Mouse (Mus musculus) heart, embryonic 12.5 days (tissue): ENCODE measurements around the gene Sult2b1. TPM values are rescaled to one million over a fixed set of nuclear protein-coding genes. Genes with fewer than 3 reads are reported as not detected.

Experiments
- ATAC-seq: fragments of 200-750 bp; cut with Nextera tagmentation; 2 replicates; pipeline ENCODE4 v1.8.0; 2017; ENCODE audit warnings: moderate TSS enrichment, moderate library complexity; ENCODE audit not compliant: insufficient number of reproducible peaks, low FRiP score
- H3K27ac ChIP-seq: fragments of 300-500 bp; sonication (generic); 2 replicates; pipeline ENCODE4 v1.5.1; 2016; ENCODE audit warnings: mild to moderate bottlenecking, moderate library complexity; ENCODE audit not compliant: poor library complexity, severe bottlenecking
- H3K27me3 ChIP-seq: fragments of 300-500 bp; sonication (generic); replicated peaks from 2 replicates; pipeline ENCODE4 v1.6.1; 2016; ENCODE audit warnings: mild to moderate bottlenecking, moderate library complexity
- H3K36me3 ChIP-seq: fragments of 300-500 bp; sonication (generic); 2 replicates; pipeline ENCODE4 v1.6.1; 2016; ENCODE audit warnings: mild to moderate bottlenecking, moderate library complexity
- H3K4me1 ChIP-seq: fragments of 300-500 bp; sonication (generic); replicated peaks from 2 replicates; pipeline ENCODE4 v1.6.1; 2016; ENCODE audit warnings: mild to moderate bottlenecking
- H3K4me2 ChIP-seq: fragments of 300-500 bp; sonication (generic); 2 replicates; pipeline ENCODE4 v1.6.1; 2016; ENCODE audit warnings: mild to moderate bottlenecking, moderate library complexity
- H3K4me3 ChIP-seq: fragments of 300-500 bp; sonication (generic); 2 replicates; pipeline ENCODE4 v1.5.1; 2016; ENCODE audit warnings: mild to moderate bottlenecking
- H3K9ac ChIP-seq: fragments of 300-500 bp; sonication (generic); 2 replicates; pipeline ENCODE4 v1.6.1; 2016; ENCODE audit warnings: mild to moderate bottlenecking, moderate library complexity
- H3K9me3 ChIP-seq: fragments of 300-500 bp; sonication (generic); replicated peaks from 2 replicates; pipeline ENCODE4 v1.6.1; 2016; ENCODE audit warnings: mild to moderate bottlenecking, moderate library complexity
- WGBS: fragments of 180-500 bp; shearing (Covaris S2); methylation state at CpG from one replicate; pipeline ENCODE4 v1.1.7; 2016; 5-methylcytosine and 5-hydroxymethylcytosine counted together
- polyA plus RNA-seq: library from polyadenylated mRNA; unstranded; fragments of >200 nt; fragmentation: Nextera tagmentation; extraction: Ambion mirVana; gene quantifications from 2 replicates; pipeline ENCODE4 v1.2.1, GENCODE M21; 2016

Gene Sult2b1
- polyA plus RNA-seq, 1 experiment from 2014 or later: 0.23 TPM

DNA sequence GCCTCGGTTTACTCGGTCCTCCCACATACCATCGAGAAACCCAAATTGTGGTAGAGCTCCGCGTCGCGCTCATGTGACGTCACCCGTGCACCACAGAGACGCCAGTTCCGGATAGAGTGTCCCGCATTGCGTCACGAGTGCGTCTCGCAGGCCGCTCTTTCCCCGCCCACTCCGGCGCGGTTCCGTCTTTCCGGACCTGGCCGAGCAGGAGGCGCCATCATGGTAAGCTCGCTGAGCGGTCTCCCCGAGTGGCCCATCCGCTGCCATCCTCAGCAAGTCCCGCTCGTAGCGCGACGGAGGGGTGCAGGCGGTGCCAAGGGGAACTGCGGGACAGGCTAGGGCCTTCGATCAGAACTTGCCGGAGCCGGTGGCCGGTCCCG lies 66.6 kb downstream of the Sult2b1 start, which contains the start of gene Sphk2:
Sphk2 (minus strand) TSS at position 85 of the 380 bp plus-strand sequence.
- Histone ChIP-seq H3K27me3 (no peaks in the 10 kb centered on the region), H3K36me3 (peaks cover 47% of the 10 kb centered on the region), H3K27ac (peak within 1 kb of the TSS; percentile 89), H3K4me2 (peak within 1 kb of the TSS; percentile 92), H3K4me3 (peak within 1 kb of the TSS; percentile 95), H3K9me3 (no peaks in the 10 kb centered on the region), H3K4me1 (peaks cover 46% of the 10 kb centered on the region), H3K9ac (peak within 1 kb of the TSS; percentile 97)
- WGBS: 0% methylated on average over 41 of the region's 41 CpGs
- ATAC-seq: peak; percentile 84

GRCm38 (mm10) chr7:45716952-45717917 lies 67.2 kb downstream of the Sult2b1 start:
- no peaks in the 10 kb centered on the region for H3K27me3 ChIP-seq
- ATAC-seq: peak; percentile 38
- peaks cover 47% of the 10 kb centered on the region for H3K36me3 ChIP-seq
- H3K4me2 ChIP-seq: peak overlapping the region; percentile 92
- peak overlapping the region; percentile 86 for H3K27ac ChIP-seq
- H3K9ac ChIP-seq: peak overlapping the region; percentile 84
- no peaks in the 10 kb centered on the region for H3K9me3 ChIP-seq
- 7% methylated on average over 31 of the region's 31 CpGs for WGBS
- peak overlapping the region; percentile 95 for H3K4me3 ChIP-seq
- H3K4me1 ChIP-seq: peaks cover 50% of the 10 kb centered on the region

GRCm38 (mm10) chr7:45716460-45716857 lies 68.0 kb downstream of the Sult2b1 start:
- Histone ChIP-seq H3K27me3 (no peaks in the 10 kb centered on the region), H3K36me3 (peaks cover 47% of the 10 kb centered on the region), H3K9ac (peak overlapping the region; percentile 84; the same call in 1 of the 2 replicates), H3K4me1 (peaks cover 50% of the 10 kb centered on the region), H3K27ac (no peak overlapping the region; the same call in 1 of the 2 replicates), H3K4me2 (peak overlapping the region; percentile 92), H3K9me3 (no peaks in the 10 kb centered on the region), H3K4me3 (peak overlapping the region; percentile 95)
- 85% methylated on average over 3 of the region's 3 CpGs for WGBS
- no peak for ATAC-seq

DNA sequence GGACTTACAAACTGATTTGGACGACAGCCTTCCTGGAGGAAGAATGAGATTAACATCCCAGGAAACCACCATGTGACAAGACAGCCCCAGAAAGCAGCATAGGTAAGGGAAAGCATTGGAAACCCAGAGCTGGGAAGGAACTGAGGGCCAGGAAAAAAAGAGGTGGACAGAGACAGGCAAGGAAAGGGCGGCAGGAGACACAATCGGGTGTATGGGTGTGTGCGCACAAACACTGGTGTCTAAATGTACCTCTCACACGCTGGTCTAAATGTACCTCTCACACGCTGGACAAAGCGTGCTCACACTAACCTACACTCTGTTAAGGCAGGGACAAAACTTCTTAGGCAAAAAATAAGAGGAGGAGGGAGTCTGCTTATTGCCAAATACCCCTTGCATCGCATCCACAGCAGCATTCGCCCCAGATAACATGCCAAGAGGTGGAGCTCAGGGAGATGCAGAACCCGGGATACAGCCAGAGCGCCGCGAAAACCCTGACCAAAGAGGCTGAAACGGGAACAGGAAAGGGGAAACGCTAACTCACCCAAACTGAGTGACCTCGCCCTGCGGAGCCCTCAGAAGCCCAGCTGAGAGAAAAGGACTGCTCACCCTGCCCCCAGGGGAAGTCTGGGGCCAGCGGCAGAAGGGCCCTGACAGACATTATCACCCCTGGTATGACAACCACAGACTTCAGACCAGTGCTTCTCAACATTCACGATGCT lies 68.6 kb downstream of the Sult2b1 start:
- Histone ChIP-seq H3K27ac (peak overlapping the region; percentile 34; the same call in 1 of the 2 replicates), H3K9ac (peak overlapping the region; percentile 33), H3K4me2 (peak overlapping the region; percentile 92), H3K9me3 (no peaks in the 10 kb centered on the region), H3K27me3 (no peaks in the 10 kb centered on the region), H3K4me3 (peak overlapping the region; percentile 95), H3K36me3 (peaks cover 48% of the 10 kb centered on the region), H3K4me1 (peaks cover 48% of the 10 kb centered on the region)
- ATAC-seq: no peak
- 77% methylated on average over 19 of the region's 19 CpGs for WGBS

DNA sequence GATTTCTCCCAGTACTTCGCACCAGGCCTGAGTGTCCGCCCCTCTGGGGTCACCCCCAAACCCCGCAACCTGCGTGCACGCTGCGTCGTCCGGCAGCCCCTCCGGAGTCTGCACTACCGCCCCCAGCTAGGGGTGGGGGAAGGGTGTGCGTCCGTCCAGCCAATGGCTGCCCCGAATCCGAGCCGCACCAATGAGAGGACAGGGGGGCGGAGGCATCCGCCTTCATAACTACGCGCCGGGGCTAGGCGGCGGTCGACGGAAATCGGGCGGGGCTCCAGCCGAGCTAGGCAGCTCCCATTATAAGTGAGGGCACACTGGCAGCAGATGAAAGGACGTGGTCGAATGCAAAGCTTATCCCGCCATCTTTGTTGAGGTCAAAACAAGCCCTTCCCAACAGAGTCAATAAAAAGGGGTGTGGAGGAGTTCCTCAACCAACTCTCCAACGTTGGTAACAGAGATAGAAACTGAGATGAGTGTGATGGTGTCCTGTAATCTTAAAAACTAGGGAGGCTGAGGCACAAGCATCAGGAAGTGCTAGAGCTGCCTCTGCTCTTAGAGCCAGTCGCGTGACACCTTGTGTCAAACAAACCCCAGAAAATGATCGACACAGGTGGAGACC lies 69.3 kb downstream of the Sult2b1 start, which contains the start of gene Rpl18:
Rpl18 (plus strand) TSS at position 368 of the 619 bp plus-strand sequence.
- H3K4me1 ChIP-seq: peaks cover 47% of the 10 kb centered on the region
- H3K27ac ChIP-seq: peak within 1 kb of the TSS; percentile 34; the same call in 1 of the 2 replicates
- peak within 1 kb of the TSS; percentile 81 for H3K9ac ChIP-seq
- H3K9me3 ChIP-seq: no peaks in the 10 kb centered on the region
- WGBS: 6% methylated on average over 34 of the region's 34 CpGs
- H3K4me2 ChIP-seq: peak within 1 kb of the TSS; percentile 92
- peak; percentile 91 for ATAC-seq
- H3K36me3 ChIP-seq: peaks cover 48% of the 10 kb centered on the region
- H3K4me3 ChIP-seq: peak within 1 kb of the TSS; percentile 95
- no peaks in the 10 kb centered on the region for H3K27me3 ChIP-seq

- peak overlapping the region; percentile 7; the same call in 1 of the 2 replicates for H3K27ac ChIP-seq
- peak overlapping the region; percentile 81 for H3K9ac ChIP-seq
- peaks cover 44% of the 10 kb centered on the region for H3K4me1 ChIP-seq
- H3K4me2 ChIP-seq: peak overlapping the region; percentile 92
- no peaks in the 10 kb centered on the region for H3K27me3 ChIP-seq
- H3K9me3 ChIP-seq: no peaks in the 10 kb centered on the region
- 12% methylated on average over 14 of the region's 14 CpGs for WGBS
- peak overlapping the region; percentile 95 for H3K4me3 ChIP-seq
- peak; percentile 37 for ATAC-seq
- H3K36me3 ChIP-seq: peaks cover 48% of the 10 kb centered on the region
Observed at GRCm38 (mm10) chr7:45714630-45715089, 69.8 kb downstream of the Sult2b1 start.

DNA sequence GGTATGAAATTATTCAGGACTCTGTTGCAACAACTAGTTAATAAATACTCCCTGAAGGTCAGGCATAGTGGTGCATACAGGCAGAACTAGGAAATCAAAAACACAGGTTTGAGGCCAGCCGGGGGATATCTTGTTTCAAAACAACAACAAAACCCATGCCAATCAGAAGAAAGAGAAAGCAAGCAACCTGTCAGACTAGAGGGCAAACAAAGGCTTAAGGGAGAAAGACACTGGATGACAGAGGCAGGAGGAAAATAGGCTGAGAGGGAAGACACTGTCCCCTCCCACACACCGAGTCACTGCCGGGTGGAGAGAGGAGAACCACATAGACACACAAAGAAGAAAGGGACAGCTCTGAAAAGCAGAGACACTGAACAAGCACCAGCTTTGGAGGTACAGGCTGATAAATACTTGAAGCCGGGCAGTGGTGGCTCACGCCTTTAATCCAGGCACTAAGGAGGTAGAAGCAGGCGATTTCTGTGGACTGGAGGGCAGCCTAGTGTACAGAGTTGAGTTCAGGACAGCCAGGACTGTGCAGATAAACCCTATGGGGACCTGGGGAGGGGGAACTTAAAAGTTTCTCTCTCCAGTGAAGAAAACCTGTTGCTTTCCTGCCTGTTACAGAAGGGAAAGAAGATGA lies 70.5 kb downstream of the Sult2b1 start:
- WGBS: 83% methylated on average over 6 of the region's 6 CpGs
- H3K4me3 ChIP-seq: peak overlapping the region; percentile 95
- H3K4me1 ChIP-seq: peaks cover 44% of the 10 kb centered on the region
- no peak for ATAC-seq
- no peaks in the 10 kb centered on the region for H3K27me3 ChIP-seq
- peak overlapping the region; percentile 81 for H3K9ac ChIP-seq
- H3K36me3 ChIP-seq: peaks cover 44% of the 10 kb centered on the region
- H3K27ac ChIP-seq: no peak overlapping the region
- H3K9me3 ChIP-seq: no peaks in the 10 kb centered on the region
- H3K4me2 ChIP-seq: peak overlapping the region; percentile 92

- Histone ChIP-seq H3K9ac (no peak overlapping the region), H3K4me3 (no peak overlapping the region), H3K4me1 (peaks cover 45% of the 10 kb centered on the region), H3K9me3 (no peaks in the 10 kb centered on the region), H3K36me3 (peaks cover 43% of the 10 kb centered on the region), H3K27me3 (no peaks in the 10 kb centered on the region), H3K27ac (no peak overlapping the region), H3K4me2 (no peak overlapping the region)
- no peak for ATAC-seq
- 96% methylated on average over 16 of the region's 16 CpGs for WGBS
Observed at GRCm38 (mm10) chr7:45713396-45713795, 71.1 kb downstream of the Sult2b1 start.

GRCm38 (mm10) chr7:45712022-45712757 lies 72.3 kb downstream of the Sult2b1 start:
- H3K4me1 ChIP-seq: peaks cover 57% of the 10 kb centered on the region
- H3K4me3 ChIP-seq: no peak overlapping the region
- no peak overlapping the region for H3K9ac ChIP-seq
- H3K9me3 ChIP-seq: no peaks in the 10 kb centered on the region
- H3K4me2 ChIP-seq: no peak overlapping the region
- H3K27ac ChIP-seq: no peak overlapping the region
- 88% methylated on average over 21 of the region's 21 CpGs for WGBS
- H3K36me3 ChIP-seq: peaks cover 43% of the 10 kb centered on the region
- no peak for ATAC-seq
- H3K27me3 ChIP-seq: no peaks in the 10 kb centered on the region
